Mouse (Mus musculus) limb, embryonic 11.5 days (tissue): ENCODE results near the gene Gm49673. TPM values are rescaled to one million over a fixed set of nuclear protein-coding genes. Genes with fewer than 3 reads are reported as not detected.
"Not testable (repeated sequence)": the region's sequence is repeated elsewhere in the genome, so short reads cannot be mapped to it uniquely, and the experiment has no call there.

ENCODE experiments used
- ATAC-seq: fragments of 200-750 bp; cut with Nextera tagmentation; 2 replicates; pipeline ENCODE4 v1.8.0; 2017; ENCODE audit warnings: low read depth; ENCODE audit not compliant: insufficient number of reproducible peaks, low FRiP score, low TSS enrichment
- DNase-seq: peaks from one replicate; pipeline ENCODE4 v3.0.0-alpha.2; 2015; ENCODE audit warnings: low spot score
- H3K27ac ChIP-seq: fragments of 300-500 bp; sonication (generic); replicated peaks from 2 replicates; pipeline ENCODE4 v1.5.1; 2014; ENCODE audit warnings: low read depth, mild to moderate bottlenecking, low read length
- H3K27me3 ChIP-seq: fragments of 300-500 bp; sonication (generic); 2 replicates; pipeline ENCODE4 v1.6.1; 2014; ENCODE audit warnings: mild to moderate bottlenecking, low read length, mixed read lengths; ENCODE audit not compliant: control insufficient read depth, insufficient read depth
- H3K36me3 ChIP-seq: fragments of 300-500 bp; sonication (generic); 2 replicates; pipeline ENCODE4 v1.6.1; 2014; ENCODE audit warnings: mild to moderate bottlenecking, low read length, moderate library complexity, mixed read lengths; ENCODE audit not compliant: control insufficient read depth, insufficient read depth
- H3K4me1 ChIP-seq: fragments of 300-500 bp; sonication (generic); 2 replicates; pipeline ENCODE4 v1.6.1; 2014; ENCODE audit warnings: low read length, mixed read lengths; ENCODE audit not compliant: control insufficient read depth, insufficient read depth
- H3K4me2 ChIP-seq: fragments of 300-500 bp; sonication (generic); 2 replicates; pipeline ENCODE4 v1.6.1; 2014; ENCODE audit warnings: low read depth, mild to moderate bottlenecking, moderate library complexity; ENCODE audit not compliant: severe bottlenecking
- H3K4me3 ChIP-seq: fragments of 300-500 bp; sonication (generic); 2 replicates; pipeline ENCODE4 v1.5.1; 2014; ENCODE audit warnings: low read depth, low read length
- H3K9ac ChIP-seq: fragments of 300-500 bp; sonication (generic); 2 replicates; pipeline ENCODE4 v1.6.1; 2014; ENCODE audit warnings: mild to moderate bottlenecking, low read length
- H3K9me3 ChIP-seq: fragments of 300-500 bp; sonication (generic); 2 replicates; pipeline ENCODE4 v1.6.1; 2016; ENCODE audit warnings: low read length; ENCODE audit not compliant: control insufficient read depth
- WGBS: fragments of 180-500 bp; shearing (Covaris S2); extraction: QIAGEN DNeasy Blood & Tissue Kit; methylation state at CpG from one replicate; pipeline ENCODE4 v1.1.7; 2014; 5-methylcytosine and 5-hydroxymethylcytosine counted together
- polyA plus RNA-seq: library from polyadenylated mRNA; unstranded; fragments of >200 nt; fragmentation: Nextera tagmentation; extraction: Ambion mirVana; gene quantifications from 2 replicates; pipeline ENCODE4 v1.2.1, GENCODE M21; 2014

Gm49673 gene
- polyA plus RNA-seq, 1 experiment from 2014 or later, result 0.35 TPM

DNA sequence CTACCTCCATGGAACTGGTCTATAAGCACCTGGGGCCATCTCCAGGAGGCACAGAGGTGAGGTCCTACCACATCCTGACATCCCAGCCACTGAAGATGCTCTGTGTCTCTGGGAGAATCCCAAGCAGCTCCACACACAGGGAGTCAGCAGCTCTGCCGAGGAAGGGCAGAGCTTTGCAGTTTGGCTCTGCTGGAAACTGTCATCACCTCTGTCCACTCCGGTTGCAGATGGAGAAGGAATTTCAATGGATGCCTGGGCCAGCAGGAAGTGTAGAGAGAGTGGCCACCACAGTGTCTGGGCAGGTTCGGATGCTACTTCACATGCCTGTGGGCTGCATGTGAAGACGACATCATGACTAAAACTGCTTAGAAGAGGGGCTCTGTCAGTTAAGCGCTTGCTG, 106.4 kb downstream of the Gm49673 start:
- not testable (repeated sequence) for H3K27ac ChIP-seq, ATAC-seq, H3K4me1 ChIP-seq, H3K27me3 ChIP-seq, H3K9me3 ChIP-seq, DNase-seq, H3K4me3 ChIP-seq, H3K9ac ChIP-seq, H3K4me2 ChIP-seq, H3K36me3 ChIP-seq
- WGBS, result no CpG with 5 or more reads among the region's 5 CpGs

DNA sequence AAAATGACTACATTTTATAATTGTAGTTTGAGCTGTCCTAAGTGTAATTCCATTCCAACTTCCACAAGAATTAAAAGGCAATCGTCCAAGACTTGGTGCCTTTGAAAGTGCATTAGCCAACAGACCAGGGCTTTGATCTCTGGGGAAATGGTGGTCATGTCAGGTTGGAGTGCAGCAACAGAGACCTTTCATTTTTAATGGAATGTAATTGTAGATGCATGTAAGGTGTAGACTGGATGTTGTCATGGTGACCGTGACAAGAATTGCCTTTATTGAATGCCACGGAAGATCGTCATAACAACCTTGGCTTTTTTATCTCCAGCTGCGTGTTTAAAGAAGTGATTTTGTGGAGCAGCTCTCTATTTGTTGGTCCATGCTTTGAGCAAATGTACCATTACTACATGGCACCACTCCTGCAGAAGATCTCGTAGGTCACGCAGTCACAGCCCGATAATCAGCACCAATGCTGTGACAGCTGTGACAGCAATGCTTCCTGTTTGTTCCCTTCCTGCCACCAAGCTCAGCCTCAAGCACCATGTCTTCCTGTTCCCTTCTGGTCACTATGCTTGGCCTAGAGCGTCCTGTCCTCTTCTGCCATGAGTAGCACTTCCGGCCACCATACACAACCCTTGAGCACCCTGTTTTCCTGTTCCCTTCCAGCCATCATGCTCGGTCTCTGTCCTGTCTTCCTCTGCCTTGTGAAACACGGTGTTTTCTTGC, 107.5 kb downstream of the Gm49673 start:
- H3K9ac ChIP-seq, H3K9me3 ChIP-seq, ATAC-seq, H3K4me2 ChIP-seq, H3K4me1 ChIP-seq, H3K4me3 ChIP-seq, DNase-seq, H3K27me3 ChIP-seq, H3K36me3 ChIP-seq, H3K27ac ChIP-seq: not testable (repeated sequence)
- no CpG with 5 or more reads among the region's 12 CpGs for WGBS

DNA sequence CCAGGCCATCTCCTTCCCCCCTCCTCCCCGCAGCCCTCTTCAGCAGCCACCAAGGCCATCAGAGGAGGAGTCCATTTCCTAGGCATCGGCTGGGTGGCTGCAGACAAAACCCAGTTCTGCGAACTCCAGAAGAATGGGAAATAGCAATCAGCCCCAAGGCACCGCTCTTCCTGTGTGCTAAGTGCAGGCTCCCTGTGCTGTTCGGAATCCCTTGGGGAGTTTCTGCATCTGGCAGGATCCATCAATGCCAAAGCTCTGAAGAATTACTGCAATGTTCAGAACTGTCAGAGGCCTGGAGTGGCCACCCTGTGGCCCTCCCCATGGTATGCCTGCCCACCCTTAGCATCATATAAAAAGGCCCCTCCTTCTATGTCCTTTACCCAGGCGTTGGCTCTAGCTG, 110.6 kb downstream of the Gm49673 start:
- 71% methylated on average over 3 of the region's 6 CpGs for WGBS
- not testable (repeated sequence) for ATAC-seq

More for the DNA sequence above, 110.6 kb downstream of the Gm49673 start:
- not testable (repeated sequence) for H3K27ac ChIP-seq, H3K4me1 ChIP-seq, H3K4me2 ChIP-seq, DNase-seq, H3K36me3 ChIP-seq, H3K9ac ChIP-seq, H3K4me3 ChIP-seq, H3K9me3 ChIP-seq, H3K27me3 ChIP-seq

Other genes starting within 250 kb of the Gm49673 start
- 0.30 and 0.36 TPM in 2 replicates for gene Tagap, start 221.8 kb downstream of the Gm49673 start, polyA plus RNA-seq
- gene Rsph3a, start 202.2 kb downstream of the Gm49673 start, polyA plus RNA-seq, result 50.0 and 54.1 TPM in 2 replicates
- 20.4 and 21.2 TPM in 2 replicates for gene Rnaset2a, start 309 bp upstream of the Gm49673 start, polyA plus RNA-seq
- 59.2 and 64.0 TPM in 2 replicates for gene Fgfr1op, start 17.7 kb upstream of the Gm49673 start, polyA plus RNA-seq
- not detected in 2 replicates for gene Ccr6, start 88.3 kb upstream of the Gm49673 start, polyA plus RNA-seq
- gene Mpc1, start 135.1 kb upstream of the Gm49673 start, polyA plus RNA-seq, result 95.1 and 96.4 TPM in 2 replicates
- gene Sft2d1, start 163.3 kb upstream of the Gm49673 start, polyA plus RNA-seq, result 43.0 and 43.4 TPM in 2 replicates
- 0.20 and 0.45 TPM in 2 replicates for gene Prr18, start 189.7 kb upstream of the Gm49673 start, polyA plus RNA-seq
- gene T2, start 208.2 kb upstream of the Gm49673 start, polyA plus RNA-seq, result 1.2 and 2.1 TPM in 2 replicates